Mouse (Mus musculus) heart, embryonic 14.5 days (tissue): ENCODE results near the gene Hacd2. TPM values are rescaled to one million over a fixed set of nuclear protein-coding genes. Genes with fewer than 3 reads are reported as not detected.
A peak's percentile ranks its signal among the peaks of the same experiment; 100 is the strongest.

ENCODE experiments used
- ATAC-seq: fragments of 200-750 bp; cut with Nextera tagmentation; 2 replicates; pipeline ENCODE4 v1.8.0; 2017; ENCODE audit warnings: low read depth, moderate TSS enrichment; ENCODE audit not compliant: insufficient number of reproducible peaks, insufficient read depth, low FRiP score
- H3K27ac ChIP-seq, 2 experiments: fragments of 200-500 bp in 1 of 2; fragments of 300-500 bp in 1 of 2; sonication (generic) in 1 of 2; replicated peaks in 1 of 2; 2 replicates each; pipeline ENCODE4 v1.5.1; 2012 to 2014; ENCODE audit warnings: low read depth in 2 of 2, low read length in 2 of 2, control low read depth in 1 of 2, mild to moderate bottlenecking in 1 of 2, mixed read lengths in 1 of 2; ENCODE audit not compliant: control insufficient read depth in 1 of 2, insufficient read depth in 1 of 2
- H3K27me3 ChIP-seq: fragments of 300-500 bp; sonication (generic); 2 replicates; pipeline ENCODE4 v1.6.1; 2014; ENCODE audit warnings: mild to moderate bottlenecking, low read length, control low read depth; ENCODE audit not compliant: control insufficient read depth, insufficient read depth
- H3K36me3 ChIP-seq: fragments of 300-500 bp; sonication (generic); 2 replicates; pipeline ENCODE4 v1.6.1; 2014; ENCODE audit warnings: mild to moderate bottlenecking, control low read depth, low read length, mixed read lengths; ENCODE audit not compliant: control insufficient read depth, insufficient read depth
- H3K4me1 ChIP-seq, 2 experiments: fragments of 200-500 bp in 1 of 2; fragments of 300-500 bp in 1 of 2; sonication (generic) in 1 of 2; 2 replicates each; pipeline ENCODE4 v1.6.1; 2012 to 2014; ENCODE audit warnings: low read length in 2 of 2, control low read depth in 1 of 2, mixed read lengths in 1 of 2; ENCODE audit not compliant: control insufficient read depth in 2 of 2, insufficient read depth in 2 of 2
- H3K4me2 ChIP-seq: fragments of 300-500 bp; sonication (generic); 2 replicates; pipeline ENCODE4 v1.6.1; 2014; ENCODE audit warnings: mild to moderate bottlenecking, low read length
- H3K4me3 ChIP-seq, 2 experiments: fragments of 200-500 bp in 1 of 2; fragments of 300-500 bp in 1 of 2; sonication (generic) in 1 of 2; 2 replicates each; pipeline ENCODE4 v1.5.1; 2012 to 2014; ENCODE audit warnings: low read length in 2 of 2, mild to moderate bottlenecking in 2 of 2, control low read depth in 1 of 2, low read depth in 1 of 2, moderate library complexity in 1 of 2; ENCODE audit not compliant: control insufficient read depth in 1 of 2, insufficient read depth in 1 of 2
- H3K9ac ChIP-seq: fragments of 300-500 bp; sonication (generic); 2 replicates; pipeline ENCODE4 v1.6.1; 2014; ENCODE audit warnings: mild to moderate bottlenecking, low read length
- H3K9me3 ChIP-seq: fragments of 300-500 bp; sonication (generic); 2 replicates; pipeline ENCODE4 v1.6.1; 2016; ENCODE audit warnings: low read length, control low read depth; ENCODE audit not compliant: control insufficient read depth
- WGBS: fragments of 180-500 bp; shearing (Covaris S2); extraction: QIAGEN DNeasy Blood & Tissue Kit; methylation state at CpG from one replicate; pipeline ENCODE4 v1.1.7; 2014; 5-methylcytosine and 5-hydroxymethylcytosine counted together
- polyA plus RNA-seq: library from polyadenylated mRNA; unstranded; fragments of >200 nt; fragmentation: Nextera tagmentation; extraction: Ambion mirVana; gene quantifications from 2 replicates; pipeline ENCODE4 v1.2.1, GENCODE M21; 2014

Gene Hacd2
- polyA plus RNA-seq, 1 experiment from 2014 or later = 32.9 TPM

- WGBS = 72% methylated on average over 6 of the region's 6 CpGs
- Histone ChIP-seq H3K36me3 (peaks cover 7% of the 10 kb centered on the region; the same call in 1 of the 2 replicates), H3K9ac (no peak overlapping the region), H3K4me1 (peaks cover 25 to 40% of the 10 kb centered on the region in 2 experiments), H3K27me3 (no peaks in the 10 kb centered on the region), H3K4me3 (no peak overlapping the region), H3K9me3 (no peaks in the 10 kb centered on the region), H3K4me2 (no peak overlapping the region), H3K27ac (no peak overlapping the region)
- ATAC-seq = no peak
Measured at GRCm38 (mm10) chr16:35107985-35108384, 85.8 kb downstream of the Hacd2 start.

GRCm38 (mm10) chr16:35109156-35109555 is 86.9 kb downstream of the Hacd2 start:
- no peak overlapping the region for H3K4me2 ChIP-seq
- no peaks in the 10 kb centered on the region for H3K9me3 ChIP-seq
- peaks cover 7% of the 10 kb centered on the region; the same call in 1 of the 2 replicates for H3K36me3 ChIP-seq
- H3K4me3 ChIP-seq = no peak overlapping the region
- H3K27me3 ChIP-seq = no peaks in the 10 kb centered on the region
- H3K4me1 ChIP-seq = peaks cover 20 to 35% of the 10 kb centered on the region in 2 experiments
- ATAC-seq = no peak
- H3K27ac ChIP-seq = peak overlapping the region; percentile 57 to 79
- WGBS = 32% methylated on average over 8 of the region's 8 CpGs
- no peak overlapping the region for H3K9ac ChIP-seq

- no peak overlapping the region for H3K9ac ChIP-seq
- 42% methylated on average over 7 of the region's 7 CpGs for WGBS
Measured at GRCm38 (mm10) chr16:35109656-35110291, 87.5 kb downstream of the Hacd2 start.

GRCm38 (mm10) chr16:35110410-35111142 is 88.3 kb downstream of the Hacd2 start:
- H3K4me1 ChIP-seq = peaks cover 20 to 35% of the 10 kb centered on the region in 2 experiments
- H3K4me2 ChIP-seq = peak overlapping the region; percentile 41
- peaks cover 7% of the 10 kb centered on the region; the same call in 1 of the 2 replicates for H3K36me3 ChIP-seq
- H3K9ac ChIP-seq = peak overlapping the region; percentile 64
- no peaks in the 10 kb centered on the region for H3K9me3 ChIP-seq
- no peak overlapping the region for H3K4me3 ChIP-seq
- peak; percentile 52 for ATAC-seq
- 16% methylated on average over 10 of the region's 10 CpGs for WGBS
- peak overlapping the region; percentile 79 to 84 for H3K27ac ChIP-seq
- no peaks in the 10 kb centered on the region for H3K27me3 ChIP-seq

More at GRCm38 (mm10) chr16:35109656-35110291, 87.5 kb downstream of the Hacd2 start:
- Histone ChIP-seq H3K4me2 (no peak overlapping the region; the same call in 1 of the 2 replicates), H3K36me3 (peaks cover 7% of the 10 kb centered on the region; the same call in 1 of the 2 replicates), H3K27ac (peak overlapping the region; percentile 57 to 79), H3K4me1 (peaks cover 20 to 35% of the 10 kb centered on the region in 2 experiments), H3K27me3 (no peaks in the 10 kb centered on the region), H3K4me3 (no peak overlapping the region), H3K9me3 (no peaks in the 10 kb centered on the region)
- no peak for ATAC-seq

GRCm38 (mm10) chr16:35111143-35111620 is 89.0 kb downstream of the Hacd2 start:
- H3K27ac ChIP-seq = peak overlapping the region; percentile 79 to 84
- ATAC-seq = peak; percentile 53

GRCm38 (mm10) chr16:35113496-35113895 is 91.3 kb downstream of the Hacd2 start:
- no peak overlapping the region for H3K4me3 ChIP-seq
- H3K9me3 ChIP-seq = no peaks in the 10 kb centered on the region
- no peak overlapping the region for H3K27ac ChIP-seq
- no peak overlapping the region for H3K9ac ChIP-seq
- H3K4me1 ChIP-seq = peaks cover 30 to 33% of the 10 kb centered on the region in 2 experiments
- no peaks in the 10 kb centered on the region for H3K27me3 ChIP-seq
- 80% methylated on average over 5 of the region's 5 CpGs for WGBS
- no peaks in the 10 kb centered on the region for H3K36me3 ChIP-seq
- no peak for ATAC-seq
- no peak overlapping the region for H3K4me2 ChIP-seq

More at GRCm38 (mm10) chr16:35111143-35111620, 89.0 kb downstream of the Hacd2 start:
- 42% methylated on average over 8 of the region's 8 CpGs for WGBS
- Histone ChIP-seq H3K4me2 (peak overlapping the region; percentile 41), H3K27me3 (no peaks in the 10 kb centered on the region), H3K9ac (peak overlapping the region; percentile 64), H3K36me3 (peaks cover 7% of the 10 kb centered on the region; the same call in 1 of the 2 replicates), H3K4me1 (peaks cover 20 to 31% of the 10 kb centered on the region in 2 experiments), H3K9me3 (no peaks in the 10 kb centered on the region), H3K4me3 (no peak overlapping the region)

GRCm38 (mm10) chr16:35116328-35116956 is 94.2 kb downstream of the Hacd2 start:
- Histone ChIP-seq H3K36me3 (no peaks in the 10 kb centered on the region), H3K4me1 (peaks cover 12 to 15% of the 10 kb centered on the region in 2 experiments), H3K27me3 (no peaks in the 10 kb centered on the region), H3K4me2 (no peak overlapping the region), H3K4me3 (no peak overlapping the region), H3K9me3 (peaks cover 6% of the 10 kb centered on the region; the same call in 1 of the 2 replicates), H3K27ac (no peak overlapping the region), H3K9ac (no peak overlapping the region)
- no peak for ATAC-seq
- 75% methylated on average over 7 of the region's 7 CpGs for WGBS
